Mouse (Mus musculus): ENCODE results near the gene Tmem86a. TPM values are rescaled to one million over a fixed set of nuclear protein-coding genes. Genes with fewer than 3 reads are reported as not detected.

Tmem86a gene
- polyA plus RNA-seq, 1 experiment from 2014 or later: 24.1 TPM

GRCm38 (mm10) chr7:47041706-47042105 lies 8.7 kb upstream of the Tmem86a start:
- Histone ChIP-seq H3K36me3 (ENCODE audit: control insufficient read depth, insufficient read depth, low read length) (no peaks in the 10 kb centered on the region), H3K4me2 (ENCODE audit: low read length) (no peak overlapping the region), H3K27me3 (replicated peaks; ENCODE audit: control insufficient read depth, insufficient read depth, low read length) (0 out of 2 replicates have a peak, but pooled peaks cover 4% of the 10 kb centered on the region), H3K4me1 (ENCODE audit: control insufficient read depth, insufficient read depth, low read length) (no peaks in the 10 kb centered on the region), H3K27ac (ENCODE audit: low read depth, low read length) (no peak overlapping the region), H3K4me3 (ENCODE audit: low read depth, low read length) (no peak overlapping the region), H3K9ac (ENCODE audit: low read length) (no peak overlapping the region), H3K9me3 (replicated peaks; ENCODE audit: control insufficient read depth, low read length) (no peaks in the 10 kb centered on the region)
- 89% methylated on average over 3 of the region's 3 CpGs for WGBS
- ATAC-seq (no peak), DNase-seq (ENCODE audit: low spot score) (no peak)

GRCm38 (mm10) chr7:47042121-47042520 lies 8.3 kb upstream of the Tmem86a start:
- no peak for DNase-seq (ENCODE audit: low spot score)
- 82% methylated on average over 4 of the region's 4 CpGs for WGBS

GRCm38 (mm10) chr7:47042823-47043490 lies 7.4 kb upstream of the Tmem86a start:
- 48% methylated on average over 6 of the region's 6 CpGs for WGBS
- Histone ChIP-seq H3K9me3 (replicated peaks; ENCODE audit: control insufficient read depth, low read length) (no peaks in the 10 kb centered on the region), H3K4me3 (ENCODE audit: low read depth, low read length) (no peak overlapping the region), H3K27me3 (replicated peaks; ENCODE audit: control insufficient read depth, insufficient read depth, low read length) (0 out of 2 replicates have a peak, but pooled peaks cover 4% of the 10 kb centered on the region), H3K4me2 (ENCODE audit: low read length) (no peak overlapping the region), H3K4me1 (ENCODE audit: control insufficient read depth, insufficient read depth, low read length) (no peaks in the 10 kb centered on the region), H3K27ac (ENCODE audit: low read depth, low read length) (no peak overlapping the region), H3K9ac (ENCODE audit: low read length) (no peak overlapping the region), H3K36me3 (ENCODE audit: control insufficient read depth, insufficient read depth, low read length) (no peaks in the 10 kb centered on the region)
- DNase-seq (ENCODE audit: low spot score) (no peak), ATAC-seq (no peak)

More at GRCm38 (mm10) chr7:47042121-47042520, 8.3 kb upstream of the Tmem86a start:
- Histone ChIP-seq H3K36me3 (ENCODE audit: control insufficient read depth, insufficient read depth, low read length) (no peaks in the 10 kb centered on the region), H3K4me2 (ENCODE audit: low read length) (no peak overlapping the region), H3K9me3 (replicated peaks; ENCODE audit: control insufficient read depth, low read length) (no peaks in the 10 kb centered on the region), H3K27me3 (replicated peaks; ENCODE audit: control insufficient read depth, insufficient read depth, low read length) (0 out of 2 replicates have a peak, but pooled peaks cover 4% of the 10 kb centered on the region), H3K9ac (ENCODE audit: low read length) (no peak overlapping the region), H3K4me1 (ENCODE audit: control insufficient read depth, insufficient read depth, low read length) (no peaks in the 10 kb centered on the region), H3K4me3 (ENCODE audit: low read depth, low read length) (no peak overlapping the region), H3K27ac (ENCODE audit: low read depth, low read length) (no peak overlapping the region)
- ATAC-seq: no peak

GRCm38 (mm10) chr7:47050766-47051165 lies 365 bp downstream of the Tmem86a start:
- ATAC-seq (peak; percentile 74), DNase-seq (ENCODE audit: low spot score) (peak; percentile 59)
- peak overlapping the region; percentile 86 for H3K4me3 ChIP-seq (ENCODE audit: low read depth, low read length)
- peak overlapping the region; percentile 90 for H3K27ac ChIP-seq (ENCODE audit: low read depth, low read length)
- H3K4me2 ChIP-seq (ENCODE audit: low read length): peak overlapping the region; percentile 90
- H3K27me3 ChIP-seq (replicated peaks; ENCODE audit: control insufficient read depth, insufficient read depth, low read length): no peaks in the 10 kb centered on the region
- H3K4me1 ChIP-seq (ENCODE audit: control insufficient read depth, insufficient read depth, low read length): peaks cover 11% of the 10 kb centered on the region
- H3K9ac ChIP-seq (ENCODE audit: low read length): peak overlapping the region; percentile 88
- H3K36me3 ChIP-seq (ENCODE audit: control insufficient read depth, insufficient read depth, low read length): peaks cover 8% of the 10 kb centered on the region; the same call in 1 of the 2 replicates
- no peaks in the 10 kb centered on the region for H3K9me3 ChIP-seq (replicated peaks; ENCODE audit: control insufficient read depth, low read length)
- under 1% methylated on average over 32 of the region's 34 CpGs for WGBS

- DNase-seq (ENCODE audit: low spot score) (peak; percentile 39), ATAC-seq (no peak)
- H3K27me3 ChIP-seq (replicated peaks; ENCODE audit: control insufficient read depth, insufficient read depth, low read length): no peaks in the 10 kb centered on the region
- peak overlapping the region; percentile 88 for H3K9ac ChIP-seq (ENCODE audit: low read length)
- no peaks in the 10 kb centered on the region for H3K9me3 ChIP-seq (replicated peaks; ENCODE audit: control insufficient read depth, low read length)
- peak overlapping the region; percentile 90 for H3K4me2 ChIP-seq (ENCODE audit: low read length)
- peaks cover 8% of the 10 kb centered on the region; the same call in 1 of the 2 replicates for H3K36me3 ChIP-seq (ENCODE audit: control insufficient read depth, insufficient read depth, low read length)
- WGBS: 9% methylated on average over 1 of the region's 2 CpGs
- peak overlapping the region; percentile 86 for H3K4me3 ChIP-seq (ENCODE audit: low read depth, low read length)
- peaks cover 11% of the 10 kb centered on the region for H3K4me1 ChIP-seq (ENCODE audit: control insufficient read depth, insufficient read depth, low read length)
- H3K27ac ChIP-seq (ENCODE audit: low read depth, low read length): no peak overlapping the region
Measured at GRCm38 (mm10) chr7:47051404-47052151, 1.2 kb downstream of the Tmem86a start.

GRCm38 (mm10) chr7:47052276-47052675 lies 1.9 kb downstream of the Tmem86a start:
- no peak overlapping the region for H3K4me3 ChIP-seq (ENCODE audit: low read depth, low read length)

GRCm38 (mm10) chr7:47053287-47053686 lies 2.9 kb downstream of the Tmem86a start:
- 94% methylated on average over 15 of the region's 15 CpGs for WGBS
- H3K36me3 ChIP-seq (ENCODE audit: control insufficient read depth, insufficient read depth, low read length): peaks cover 8% of the 10 kb centered on the region; the same call in 1 of the 2 replicates
- no peak overlapping the region for H3K9ac ChIP-seq (ENCODE audit: low read length)
- H3K4me1 ChIP-seq (ENCODE audit: control insufficient read depth, insufficient read depth, low read length): peaks cover 11% of the 10 kb centered on the region
- no peak for ATAC-seq
- no peaks in the 10 kb centered on the region for H3K9me3 ChIP-seq (replicated peaks; ENCODE audit: control insufficient read depth, low read length)
- H3K4me2 ChIP-seq (ENCODE audit: low read length): no peak overlapping the region
- no peak for DNase-seq (ENCODE audit: low spot score)
- H3K27ac ChIP-seq (ENCODE audit: low read depth, low read length): no peak overlapping the region
- no peak overlapping the region for H3K4me3 ChIP-seq (ENCODE audit: low read depth, low read length)
- no peaks in the 10 kb centered on the region for H3K27me3 ChIP-seq (replicated peaks; ENCODE audit: control insufficient read depth, insufficient read depth, low read length)

More at GRCm38 (mm10) chr7:47052276-47052675, 1.9 kb downstream of the Tmem86a start:
- WGBS: 45% methylated on average over 3 of the region's 3 CpGs
- Histone ChIP-seq H3K27me3 (replicated peaks; ENCODE audit: control insufficient read depth, insufficient read depth, low read length) (no peaks in the 10 kb centered on the region), H3K27ac (ENCODE audit: low read depth, low read length) (no peak overlapping the region; the same call in 1 of the 2 replicates), H3K4me1 (ENCODE audit: control insufficient read depth, insufficient read depth, low read length) (peaks cover 11% of the 10 kb centered on the region), H3K4me2 (ENCODE audit: low read length) (peak overlapping the region; percentile 90), H3K9ac (ENCODE audit: low read length) (peak overlapping the region; percentile 30; the same call in 1 of the 2 replicates), H3K36me3 (ENCODE audit: control insufficient read depth, insufficient read depth, low read length) (peaks cover 8% of the 10 kb centered on the region; the same call in 1 of the 2 replicates), H3K9me3 (replicated peaks; ENCODE audit: control insufficient read depth, low read length) (no peaks in the 10 kb centered on the region)
- DNase-seq (ENCODE audit: low spot score) (no peak), ATAC-seq (no peak)

- no peak overlapping the region for H3K9ac ChIP-seq (ENCODE audit: low read length)
- no peak overlapping the region for H3K4me2 ChIP-seq (ENCODE audit: low read length)
- H3K27me3 ChIP-seq (replicated peaks; ENCODE audit: control insufficient read depth, insufficient read depth, low read length): no peaks in the 10 kb centered on the region
- 71% methylated on average over 2 of the region's 2 CpGs for WGBS
- H3K9me3 ChIP-seq (replicated peaks; ENCODE audit: control insufficient read depth, low read length): no peaks in the 10 kb centered on the region
- H3K27ac ChIP-seq (ENCODE audit: low read depth, low read length): no peak overlapping the region
- peaks cover 11% of the 10 kb centered on the region for H3K4me1 ChIP-seq (ENCODE audit: control insufficient read depth, insufficient read depth, low read length)
- ATAC-seq: no peak
- H3K36me3 ChIP-seq (ENCODE audit: control insufficient read depth, insufficient read depth, low read length): peaks cover 8% of the 10 kb centered on the region; the same call in 1 of the 2 replicates
- no peak for DNase-seq (ENCODE audit: low spot score)
- H3K4me3 ChIP-seq (ENCODE audit: low read depth, low read length): no peak overlapping the region
Measured at GRCm38 (mm10) chr7:47054666-47055065, 4.3 kb downstream of the Tmem86a start.
